Mouse (Mus musculus) forebrain, postnatal 0 days (tissue): ENCODE measurements around the gene Fibin. TPM values are rescaled to one million over a fixed set of nuclear protein-coding genes. Genes with fewer than 3 reads are reported as not detected.

Experiments used
- ATAC-seq: fragments of 200-750 bp; cut with Nextera tagmentation; 2 replicates; pipeline ENCODE4 v1.8.0; 2017; ENCODE audit warnings: mild to moderate bottlenecking, moderate library complexity
- DNase-seq: peaks from one replicate; pipeline ENCODE4 v3.0.0-alpha.2; 2015
- H3K27ac ChIP-seq: fragments of 300-500 bp; sonication (generic); 2 replicates; pipeline ENCODE4 v1.5.1; 2014; ENCODE audit warnings: low read depth, mild to moderate bottlenecking, antibody characterized with exemption, low read length, moderate library complexity, mixed read lengths
- H3K27me3 ChIP-seq: fragments of 300-500 bp; sonication (generic); 2 replicates; pipeline ENCODE4 v1.6.1; 2014; ENCODE audit warnings: mild to moderate bottlenecking, low read length, mixed read lengths; ENCODE audit not compliant: insufficient read depth
- H3K36me3 ChIP-seq: fragments of 300-500 bp; sonication (generic); 2 replicates; pipeline ENCODE4 v1.6.1; 2014; ENCODE audit warnings: mild to moderate bottlenecking, moderate library complexity; ENCODE audit not compliant: insufficient read depth
- H3K4me1 ChIP-seq: fragments of 300-500 bp; sonication (generic); 2 replicates; pipeline ENCODE4 v1.6.1; 2014; ENCODE audit warnings: antibody characterized with exemption; ENCODE audit not compliant: insufficient read depth
- H3K4me2 ChIP-seq: fragments of 300-500 bp; sonication (generic); 2 replicates; pipeline ENCODE4 v1.6.1; 2014; ENCODE audit warnings: low read depth, mild to moderate bottlenecking, moderate library complexity
- H3K4me3 ChIP-seq: fragments of 300-500 bp; sonication (generic); 2 replicates; pipeline ENCODE4 v1.5.1; 2014; ENCODE audit warnings: low read depth, low read length, mixed read lengths
- H3K9ac ChIP-seq: fragments of 300-500 bp; sonication (generic); 2 replicates; pipeline ENCODE4 v1.6.1; 2014; ENCODE audit warnings: mild to moderate bottlenecking
- H3K9me3 ChIP-seq: fragments of 300-500 bp; sonication (generic); 2 replicates; pipeline ENCODE4 v1.6.1; 2016; ENCODE audit warnings: low read length
- CTCF ChIP-seq: sonication (generic); IDR thresholded peaks from 2 replicates; pipeline ENCODE4 v1.5.1; 2016; ENCODE audit warnings: antibody characterized with exemption, control low read depth, low read depth
- WGBS: fragments of 180-500 bp; shearing (Covaris S2); extraction: QIAGEN DNeasy Blood & Tissue Kit; methylation state at CpG from one replicate; pipeline ENCODE4 v1.1.7; 2014; 5-methylcytosine and 5-hydroxymethylcytosine counted together
- polyA plus RNA-seq: library from polyadenylated mRNA; unstranded; fragments of >200 nt; fragmentation: Nextera tagmentation; extraction: Ambion mirVana; gene quantifications from 2 replicates; pipeline ENCODE4 v1.2.1, GENCODE M21; 2015
- total RNA-seq: library from RNA; depleted of rRNA; stranded (reverse); fragments of >200 nt; gene quantifications from 2 replicates; pipeline ENCODE4 v1.2.3, GENCODE M21; 2014; rRNA removed

Fibin gene
- total RNA-seq, result 7.1 and 8.9 TPM in 2 replicates
- polyA plus RNA-seq, result 3.6 and 4.0 TPM in 2 replicates

GRCm38 (mm10) chr2:110362432-110363283 is at the start of gene Fibin:
Gene Fibin, minus strand, starts transcription at chr2:110363183.
- 4% methylated on average over 33 of the region's 33 CpGs for WGBS
- peak; percentile 85 for ATAC-seq
- peak within 1 kb of the TSS; percentile 52 for H3K9ac ChIP-seq
- H3K27me3 ChIP-seq, result peaks cover 4% of the 10 kb centered on the region; the same call in 1 of the 2 replicates
- TF ChIP-seq CTCF, result peak; percentile 52
- H3K4me3 ChIP-seq, result peak within 1 kb of the TSS; percentile 47
- H3K36me3 ChIP-seq, result no peaks in the 10 kb centered on the region
- DNase-seq, result peak; percentile 58
- 0 out of 2 replicates have a peak, but pooled peaks cover 4% of the 10 kb centered on the region for H3K4me1 ChIP-seq
- H3K9me3 ChIP-seq, result no peaks in the 10 kb centered on the region
- peak within 1 kb of the TSS; percentile 80 for H3K4me2 ChIP-seq
- H3K27ac ChIP-seq, result no peak within 1 kb of the TSS

DNA sequence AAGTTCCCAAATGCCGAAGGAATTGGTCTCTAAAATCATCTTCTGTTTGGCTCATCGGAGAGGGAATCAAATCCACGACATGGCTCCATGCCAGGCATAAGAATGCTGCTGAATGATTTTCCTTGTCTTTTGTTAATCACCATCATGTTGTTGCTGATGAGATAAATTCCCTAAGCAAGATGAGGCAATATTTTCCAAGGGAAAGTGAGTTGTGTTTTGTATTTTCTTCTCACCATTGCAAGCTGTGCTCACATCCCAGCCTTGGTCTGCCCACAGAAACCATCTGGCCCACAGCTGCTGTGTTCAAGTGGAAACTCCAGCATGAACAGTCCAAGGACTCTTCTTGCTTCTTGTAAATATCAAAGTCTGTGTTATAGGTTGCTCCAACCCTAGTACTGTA is 48.4 kb upstream of the Fibin start:
- H3K9ac ChIP-seq, result no peak overlapping the region
- H3K27me3 ChIP-seq, result no peaks in the 10 kb centered on the region
- H3K4me2 ChIP-seq, result no peak overlapping the region
- DNase-seq, result peak; percentile 21
- H3K27ac ChIP-seq, result no peak overlapping the region
- no peaks in the 10 kb centered on the region for H3K36me3 ChIP-seq
- ATAC-seq, result peak; percentile 51; the same call in 1 of the 2 replicates
- TF ChIP-seq CTCF, result no peak
- no peaks in the 10 kb centered on the region for H3K4me1 ChIP-seq
- no peaks in the 10 kb centered on the region for H3K9me3 ChIP-seq
- 73% methylated on average over 3 of the region's 3 CpGs for WGBS
- no peak overlapping the region for H3K4me3 ChIP-seq

GRCm38 (mm10) chr2:110408757-110409156 is 45.8 kb upstream of the Fibin start:
- Histone ChIP-seq H3K9ac (no peak overlapping the region), H3K4me3 (no peak overlapping the region), H3K4me1 (no peaks in the 10 kb centered on the region), H3K4me2 (no peak overlapping the region), H3K36me3 (no peaks in the 10 kb centered on the region), H3K27me3 (no peaks in the 10 kb centered on the region), H3K9me3 (no peaks in the 10 kb centered on the region), H3K27ac (no peak overlapping the region)
- DNase-seq, result no peak
- no peak for TF ChIP-seq CTCF
- ATAC-seq, result no peak

GRCm38 (mm10) chr2:110392714-110393336 is 29.8 kb upstream of the Fibin start:
- 68% methylated on average over 4 of the region's 4 CpGs for WGBS
- no peak overlapping the region for H3K9ac ChIP-seq
- no peak overlapping the region for H3K4me3 ChIP-seq
- H3K27ac ChIP-seq, result no peak overlapping the region
- no peak for DNase-seq
- H3K4me1 ChIP-seq, result no peaks in the 10 kb centered on the region
- H3K9me3 ChIP-seq, result no peaks in the 10 kb centered on the region
- H3K36me3 ChIP-seq, result no peaks in the 10 kb centered on the region
- H3K4me2 ChIP-seq, result no peak overlapping the region
- no peaks in the 10 kb centered on the region for H3K27me3 ChIP-seq
- ATAC-seq, result no peak
- TF ChIP-seq CTCF, result no peak

GRCm38 (mm10) chr2:110390736-110391409 is 27.9 kb upstream of the Fibin start:
- WGBS, result 42% methylated on average over 5 of the region's 5 CpGs
- TF ChIP-seq CTCF, result no peak
- Histone ChIP-seq H3K9me3 (no peaks in the 10 kb centered on the region), H3K4me1 (no peaks in the 10 kb centered on the region), H3K27me3 (no peaks in the 10 kb centered on the region), H3K4me2 (no peak overlapping the region), H3K4me3 (no peak overlapping the region), H3K27ac (no peak overlapping the region), H3K9ac (no peak overlapping the region), H3K36me3 (no peaks in the 10 kb centered on the region)
- no peak for DNase-seq
- peak; percentile 40; the same call in 1 of the 2 replicates for ATAC-seq

DNA sequence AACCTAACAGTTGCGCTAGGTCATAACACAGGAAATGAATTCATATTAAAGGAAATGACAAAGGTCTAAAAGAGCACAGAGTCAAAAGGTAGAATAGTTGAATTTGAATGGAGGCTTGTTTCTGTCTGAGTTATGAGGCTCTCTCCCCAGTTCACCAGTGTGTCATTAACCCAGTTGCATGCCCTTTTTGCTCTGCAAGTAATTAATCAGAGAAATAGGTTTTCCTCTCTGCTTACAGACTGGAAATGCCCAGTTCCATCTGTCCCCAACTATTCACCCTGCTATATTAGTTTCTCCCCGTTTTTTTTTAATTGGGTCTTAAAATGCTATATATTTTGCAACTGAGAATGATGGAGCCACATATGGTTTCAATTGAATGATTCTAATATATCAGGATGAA is 16.8 kb upstream of the Fibin start:
- Histone ChIP-seq H3K27ac (no peak overlapping the region), H3K9ac (no peak overlapping the region), H3K27me3 (no peaks in the 10 kb centered on the region), H3K9me3 (no peaks in the 10 kb centered on the region), H3K4me2 (no peak overlapping the region), H3K4me1 (no peaks in the 10 kb centered on the region), H3K4me3 (no peak overlapping the region), H3K36me3 (no peaks in the 10 kb centered on the region)
- ATAC-seq (no peak), DNase-seq (no peak)
- 82% methylated on average over 2 of the region's 2 CpGs for WGBS
- TF ChIP-seq CTCF, result no peak

- 94% methylated on average over 1 of the region's 1 CpGs for WGBS
- Histone ChIP-seq H3K9me3 (no peaks in the 10 kb centered on the region), H3K27me3 (no peaks in the 10 kb centered on the region), H3K36me3 (no peaks in the 10 kb centered on the region), H3K4me1 (no peaks in the 10 kb centered on the region), H3K27ac (no peak overlapping the region), H3K4me3 (no peak overlapping the region), H3K9ac (no peak overlapping the region), H3K4me2 (no peak overlapping the region)
- ATAC-seq (no peak), DNase-seq (no peak)
- no peak for TF ChIP-seq CTCF
These were observed 13.7 kb upstream of the Fibin start for GRCm38 (mm10) chr2:110376660-110377059.
